Mouse (Mus musculus) cortical plate, adult 2 months (tissue): ENCODE results near the gene Adgrv1.

Experiments used
- CTCF ChIP-seq: fragments of 200-500 bp; IDR thresholded peaks from 2 replicates; pipeline ENCODE4 v1.5.1; 2011; ENCODE audit warnings: mild to moderate bottlenecking, control low read depth, low read length; ENCODE audit not compliant: insufficient read depth; ENCODE audit errors: extremely low read depth
- POLR2A ChIP-seq: fragments of 200-500 bp; IDR thresholded peaks from 2 replicates; pipeline ENCODE4 v1.6.1; 2011; ENCODE audit warnings: mild to moderate bottlenecking, low read length, control low read depth; ENCODE audit not compliant: insufficient read depth; ENCODE audit errors: extremely low read depth

GRCm38 (mm10) chr13:81596910-81597607 lies 35.9 kb downstream of the Adgrv1 start:
- no peak for TF ChIP-seq CTCF
- TF ChIP-seq POLR2A: no peak
